Mouse (Mus musculus) kidney, postnatal 36 days (tissue): ENCODE measurements around the gene Dlk2.

ENCODE experiments used
- DNase-seq, 2 experiments: peaks; one replicate each; pipeline ENCODE4 v3.0.0; 2021 to 2022; ENCODE audit warnings: mixed read lengths in 2 of 2

Dlk2 gene

DNA sequence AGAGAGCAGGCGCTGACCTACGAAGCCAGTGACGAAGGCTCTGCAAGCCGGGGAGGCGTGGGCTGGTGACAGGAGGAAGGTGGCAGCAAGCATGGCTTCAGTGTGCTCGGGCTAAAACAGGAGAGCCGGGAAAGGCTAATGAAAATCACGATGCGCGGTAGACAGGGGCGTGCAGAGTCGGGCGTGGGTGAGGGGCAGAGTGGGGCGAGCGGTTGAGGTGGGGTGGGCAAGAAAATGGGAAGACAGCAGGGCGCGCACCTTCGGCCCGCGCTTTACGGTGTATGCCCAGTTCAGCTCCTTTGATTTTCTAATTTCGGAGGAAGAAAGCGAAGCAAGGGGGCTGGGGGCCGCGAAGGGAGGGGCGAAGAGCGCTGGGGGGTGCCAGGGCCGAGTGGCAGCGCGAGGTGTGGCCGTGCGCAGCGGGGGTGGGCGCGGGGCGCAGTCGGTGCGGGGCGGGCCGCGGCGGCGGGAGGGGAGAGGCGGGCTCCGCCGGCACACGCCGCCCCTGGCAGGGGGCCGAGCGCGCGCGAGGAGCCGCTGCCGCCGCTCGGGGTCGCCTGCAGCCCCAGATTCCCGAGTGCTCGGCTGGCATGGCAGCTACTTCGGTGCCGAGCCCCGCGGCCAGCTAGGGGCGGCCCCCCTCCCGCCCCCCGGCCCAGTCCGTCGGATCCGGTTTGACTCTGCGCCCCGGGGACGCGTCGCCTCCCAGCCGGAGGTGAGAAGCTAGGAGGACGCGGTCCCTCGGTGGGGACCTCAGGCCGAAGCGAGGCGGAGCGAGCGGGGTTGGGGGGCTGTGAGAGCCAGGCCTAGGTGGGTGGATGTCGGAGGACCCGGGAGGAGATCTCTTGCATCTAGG, at the start of gene Dlk2:
Dlk2 (plus strand) TSS at position 58 of the 856 bp plus-strand sequence.
- DNase-seq = peak in 1 of 2 experiments; percentile 36

DNA sequence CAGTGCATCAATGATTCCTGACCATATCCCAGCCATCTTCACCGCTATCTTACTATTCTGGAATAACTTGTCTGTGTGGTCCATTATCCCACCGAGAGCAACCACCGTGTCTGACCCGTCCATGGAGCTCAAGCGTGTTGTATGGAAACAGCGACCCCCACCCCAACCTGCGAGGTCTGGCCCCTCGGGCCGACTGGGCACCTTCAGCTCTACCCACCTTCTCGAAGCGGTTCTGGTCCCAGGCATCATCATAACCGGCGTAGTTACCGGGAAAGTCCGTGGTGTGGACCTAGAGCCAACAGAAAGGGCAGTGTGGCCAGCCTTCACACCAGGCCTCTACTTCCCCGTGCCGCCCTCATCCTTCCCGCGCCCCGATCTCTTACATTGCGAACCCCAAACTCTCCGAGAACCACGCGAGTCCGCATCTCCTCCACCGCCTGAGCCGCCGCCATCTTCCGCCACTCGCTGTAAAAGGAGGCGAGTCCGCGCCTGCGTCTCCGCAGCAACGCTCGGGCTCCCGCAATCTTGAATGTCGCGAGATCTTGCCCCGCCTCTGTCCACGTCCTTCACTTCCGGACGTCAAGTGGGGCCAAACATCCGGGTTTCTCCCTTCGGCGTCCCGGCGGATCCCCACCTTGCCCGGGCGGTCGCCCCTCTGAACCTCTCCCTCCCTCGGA, 49.6 kb upstream of the Dlk2 start, which contains the start of the genes Polr1c and Yipf3:
Polr1c (minus strand) TSS at position 543 of the 677 bp plus-strand sequence.
Yipf3 (plus strand) TSS at position 569 of the 677 bp plus-strand sequence.
- DNase-seq = peak; percentile 98

DNA sequence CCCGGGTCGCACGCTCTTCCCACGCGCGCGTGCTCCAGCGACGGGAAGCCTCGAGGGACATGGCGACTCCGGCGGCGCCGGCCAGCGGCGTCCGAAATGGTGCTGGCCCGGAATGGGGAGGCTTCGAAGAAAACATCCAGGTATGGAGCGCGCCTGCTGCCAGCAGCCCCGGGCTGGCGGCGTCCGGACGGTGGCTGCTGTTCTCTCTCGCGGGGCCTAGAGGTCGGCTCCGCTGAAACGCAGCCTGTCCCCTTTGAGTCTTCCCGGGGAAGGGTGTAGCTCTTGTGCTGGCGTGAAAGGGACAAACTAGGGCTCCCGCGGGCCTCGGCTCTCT, 49.1 kb upstream of the Dlk2 start:
- DNase-seq = no peak

DNA sequence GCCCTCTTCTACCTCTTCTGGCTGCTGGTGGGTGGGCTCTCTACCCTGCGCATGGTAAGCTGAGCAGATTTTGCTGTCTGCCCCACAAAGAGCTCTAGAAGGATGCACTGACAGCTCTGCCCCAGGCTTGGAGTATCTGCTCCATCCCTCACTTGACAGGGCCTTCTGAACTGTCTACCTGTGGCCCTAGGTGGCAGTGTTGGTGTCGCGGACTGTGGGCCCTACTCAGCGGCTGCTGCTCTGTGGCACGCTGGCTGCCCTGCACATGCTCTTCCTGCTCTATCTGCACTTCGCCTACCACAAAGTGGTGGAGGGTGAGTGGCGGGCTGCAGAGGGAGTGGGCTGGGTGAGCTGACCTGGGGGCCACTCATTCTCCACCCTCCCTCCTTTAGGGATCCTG, 46.0 kb upstream of the Dlk2 start:
- DNase-seq = peak in 1 of 2 experiments; percentile 42

DNA sequence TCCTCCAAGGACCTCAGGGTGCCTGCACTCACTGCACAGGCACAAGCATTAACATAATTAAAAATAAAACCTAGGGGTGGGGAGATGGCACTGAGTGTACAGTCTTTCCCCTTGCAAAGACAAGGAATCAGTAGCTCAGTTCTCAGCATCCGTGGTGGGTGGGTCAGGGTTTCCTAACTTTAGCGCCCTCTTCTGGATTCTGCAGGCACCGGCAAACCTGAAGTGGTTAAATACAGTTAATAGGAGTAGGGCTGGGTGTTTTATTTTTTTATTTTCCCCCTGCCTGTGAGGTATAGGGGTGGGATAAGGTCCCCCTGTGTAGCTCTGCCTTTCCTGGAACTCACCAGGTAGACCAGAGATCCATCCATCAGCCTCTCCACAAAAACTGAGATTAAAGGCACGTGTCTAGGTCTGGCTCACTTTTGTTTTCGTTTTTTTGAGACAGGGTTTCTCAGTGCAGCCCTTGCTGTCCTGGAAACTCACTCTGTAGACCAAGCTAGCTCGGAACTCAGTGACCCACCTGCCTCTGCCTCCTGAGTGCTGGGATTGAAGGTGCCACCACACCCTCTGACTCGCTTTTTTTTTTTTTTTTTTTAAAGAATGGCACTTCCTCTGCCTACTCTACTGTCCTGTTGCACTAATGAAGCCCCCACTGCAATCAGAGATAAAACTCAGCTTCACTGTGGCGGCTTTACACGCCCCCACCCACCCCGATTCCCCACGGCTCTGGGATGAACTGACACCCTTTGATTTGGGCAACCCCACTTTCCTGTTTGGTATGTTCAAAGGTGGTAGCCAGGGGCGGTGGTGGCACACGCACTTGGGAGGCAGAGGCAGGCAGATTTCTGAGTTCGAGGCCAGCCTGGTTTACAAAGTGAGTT, 44.4 kb upstream of the Dlk2 start:
- peak; percentile 45 to 60 for DNase-seq

DNA sequence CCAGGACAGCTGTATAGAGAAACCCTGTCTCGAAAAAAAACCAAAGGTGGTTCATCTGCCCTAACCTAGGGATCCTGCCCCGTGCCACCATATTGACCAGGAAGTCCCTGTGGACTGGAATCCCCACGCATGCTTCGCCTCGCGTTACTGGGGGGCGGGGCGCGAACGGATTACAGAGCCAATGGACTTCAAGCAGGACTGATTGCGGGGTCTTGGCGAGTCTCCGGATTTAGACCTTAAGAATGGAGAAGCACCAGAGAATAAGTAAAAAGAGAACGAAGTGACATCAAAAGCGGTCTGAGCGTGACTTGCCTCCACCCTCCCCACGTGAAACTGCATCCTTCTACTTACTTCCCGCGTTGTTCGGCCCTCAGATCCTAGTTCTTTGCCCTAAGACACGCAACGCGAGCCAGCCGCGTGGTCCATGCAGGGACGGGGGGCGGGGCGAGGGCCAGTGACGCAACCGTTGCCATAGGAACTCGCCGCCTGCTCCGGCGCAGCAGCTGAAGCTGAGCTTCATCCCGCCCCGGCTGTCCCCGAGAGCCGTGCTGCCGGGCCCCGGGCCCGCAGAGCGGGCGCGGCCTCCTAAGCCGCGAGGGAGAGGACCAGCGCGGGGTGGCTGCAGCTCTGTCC, 43.7 kb upstream of the Dlk2 start, which contains the start of gene Lrrc73:
Lrrc73 (plus strand) TSS at position 80 of the 633 bp plus-strand sequence.
- DNase-seq = peak; percentile 94 to 98

DNA sequence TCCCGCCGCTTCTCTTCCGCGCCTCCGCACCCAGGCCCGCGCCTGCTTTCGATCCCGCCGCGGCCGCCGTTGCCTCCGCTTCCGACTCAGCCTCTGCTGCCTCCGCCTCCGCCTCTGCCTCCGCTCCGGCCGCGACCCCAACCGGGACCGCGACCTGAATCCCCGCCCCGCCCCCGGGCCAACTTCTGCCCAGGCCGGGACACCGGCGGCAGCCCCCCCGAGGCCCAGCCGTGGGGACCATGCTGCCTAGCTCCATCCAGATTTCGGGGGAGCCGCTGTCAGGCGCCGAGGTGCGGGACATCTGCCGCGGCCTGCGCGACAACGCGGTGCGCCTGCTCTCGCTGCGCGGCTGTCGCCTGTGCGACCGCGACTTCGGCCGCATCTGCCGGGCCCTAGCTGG, 43.1 kb upstream of the Dlk2 start:
- no peak for DNase-seq

DNA sequence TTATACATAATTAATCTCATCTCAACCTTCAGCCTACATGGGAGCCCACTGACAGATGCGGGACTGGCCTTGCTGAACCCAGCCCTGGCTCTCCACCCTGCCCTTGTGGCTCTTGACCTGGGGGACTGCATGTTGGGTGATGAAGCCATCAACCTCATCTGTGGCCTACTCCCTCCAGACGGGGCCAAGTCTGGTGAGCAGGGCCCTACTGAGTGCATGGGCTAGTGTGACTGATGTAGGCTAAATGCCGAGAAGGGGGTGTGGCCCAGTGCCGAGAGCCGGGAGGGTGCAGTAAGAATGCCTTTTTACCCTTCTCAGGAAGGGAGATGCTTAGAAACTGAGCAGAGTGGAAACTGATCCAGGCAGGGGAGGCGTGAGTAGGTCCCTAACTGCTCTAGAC, 42.1 kb upstream of the Dlk2 start:
- DNase-seq = no peak

DNA sequence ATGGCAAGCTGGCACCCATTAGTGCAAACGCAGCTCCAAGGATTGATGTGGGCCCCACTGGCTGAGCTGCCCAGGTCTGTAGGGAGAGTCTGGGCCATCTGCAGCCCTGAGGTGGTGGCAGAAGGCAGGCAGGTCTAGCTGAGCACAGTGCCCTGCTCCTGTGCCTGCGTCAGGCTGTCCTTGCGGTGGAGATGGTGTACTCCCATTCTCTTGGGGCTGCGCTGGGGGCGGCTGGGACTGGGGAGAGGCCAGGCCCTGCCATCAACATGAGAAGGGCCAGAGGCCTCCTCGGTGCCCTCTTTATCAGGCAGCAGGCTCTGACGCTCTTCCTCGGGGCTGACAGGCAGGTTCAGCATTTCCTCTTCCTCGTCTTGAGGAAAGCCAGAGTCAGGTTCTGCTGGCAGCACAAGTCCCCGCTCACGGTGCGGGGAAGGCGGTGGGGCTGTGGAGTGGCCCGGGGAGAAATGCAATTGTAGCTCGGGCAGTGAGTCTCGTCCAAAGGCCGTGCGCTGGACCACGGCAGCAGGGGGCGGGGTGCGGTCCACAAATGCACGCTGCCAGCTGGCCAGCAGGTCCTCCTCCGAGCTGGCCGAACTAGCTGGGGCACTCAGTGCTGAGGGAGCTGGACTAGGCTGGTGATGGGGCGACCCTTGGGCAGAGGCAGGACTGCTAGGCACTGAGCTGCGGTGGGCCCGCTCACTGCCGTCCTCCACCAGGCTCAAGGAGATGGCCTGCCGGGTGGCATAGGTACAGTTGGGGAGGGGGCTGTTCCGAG, 38.8 kb upstream of the Dlk2 start:
- DNase-seq = peak; percentile 42 to 74

DNA sequence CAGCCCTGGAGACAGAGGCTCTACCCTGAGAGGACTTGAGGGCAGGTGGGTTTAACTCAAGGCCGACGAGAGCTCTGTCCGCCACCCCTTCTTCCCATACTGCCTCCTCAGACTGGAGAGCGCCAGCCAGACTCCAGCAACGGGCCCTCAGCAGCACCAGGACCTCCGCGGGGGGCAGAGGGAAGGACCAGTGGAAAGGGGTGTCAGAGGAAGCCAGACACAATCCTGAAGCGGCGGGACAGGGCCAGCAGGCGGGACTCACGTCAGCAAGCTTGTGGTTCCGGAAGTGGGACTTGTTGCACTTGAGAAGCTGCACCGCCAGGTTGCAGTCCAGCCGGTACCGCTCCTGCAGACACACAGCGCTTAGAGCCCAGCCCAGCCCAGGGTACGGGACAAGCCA, 37.5 kb upstream of the Dlk2 start:
- DNase-seq = no peak

DNA sequence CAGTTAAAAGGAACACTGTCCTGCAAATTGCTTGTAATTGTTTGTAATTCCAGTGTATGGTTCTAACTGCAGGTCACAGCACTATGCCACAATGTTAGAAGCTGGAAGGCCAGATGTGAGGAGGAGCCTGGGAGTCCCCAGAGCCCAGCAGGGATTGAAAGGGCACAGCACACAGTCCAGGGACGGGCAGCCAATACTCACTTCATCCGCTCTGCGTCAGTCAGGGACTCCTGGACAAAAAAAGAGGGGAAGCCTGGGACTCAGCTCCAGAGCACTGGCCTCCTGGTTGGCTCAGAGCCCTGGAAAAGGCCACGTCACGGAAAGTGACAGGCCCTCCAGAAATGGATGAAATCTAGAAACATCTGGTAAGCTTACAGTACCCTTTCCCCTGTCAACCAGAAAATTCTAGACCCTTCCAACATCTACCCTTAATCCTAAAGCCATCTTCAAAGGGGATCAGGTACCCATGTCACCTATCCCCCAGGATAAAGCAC, 35.0 kb upstream of the Dlk2 start:
- no peak for DNase-seq

DNA sequence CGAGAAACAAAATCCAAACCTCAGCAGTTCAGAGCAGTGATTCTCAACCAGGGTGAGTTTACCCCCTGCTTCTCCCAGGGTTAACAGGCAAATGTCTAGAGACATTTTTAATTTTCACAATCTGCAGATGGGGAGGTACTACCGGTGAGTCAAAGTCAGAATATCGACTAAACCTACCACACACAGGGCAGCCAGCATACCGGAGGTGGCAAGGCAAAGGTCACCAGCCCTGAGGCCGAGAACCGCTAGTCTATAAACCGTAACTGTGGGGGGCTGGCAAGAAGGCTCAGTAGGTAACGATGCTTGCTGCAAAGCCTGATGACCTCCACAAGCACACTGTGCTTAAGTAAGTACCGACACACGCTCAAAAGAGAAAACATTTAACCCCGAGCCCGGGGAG, 31.7 kb upstream of the Dlk2 start:
- DNase-seq = no peak

DNA sequence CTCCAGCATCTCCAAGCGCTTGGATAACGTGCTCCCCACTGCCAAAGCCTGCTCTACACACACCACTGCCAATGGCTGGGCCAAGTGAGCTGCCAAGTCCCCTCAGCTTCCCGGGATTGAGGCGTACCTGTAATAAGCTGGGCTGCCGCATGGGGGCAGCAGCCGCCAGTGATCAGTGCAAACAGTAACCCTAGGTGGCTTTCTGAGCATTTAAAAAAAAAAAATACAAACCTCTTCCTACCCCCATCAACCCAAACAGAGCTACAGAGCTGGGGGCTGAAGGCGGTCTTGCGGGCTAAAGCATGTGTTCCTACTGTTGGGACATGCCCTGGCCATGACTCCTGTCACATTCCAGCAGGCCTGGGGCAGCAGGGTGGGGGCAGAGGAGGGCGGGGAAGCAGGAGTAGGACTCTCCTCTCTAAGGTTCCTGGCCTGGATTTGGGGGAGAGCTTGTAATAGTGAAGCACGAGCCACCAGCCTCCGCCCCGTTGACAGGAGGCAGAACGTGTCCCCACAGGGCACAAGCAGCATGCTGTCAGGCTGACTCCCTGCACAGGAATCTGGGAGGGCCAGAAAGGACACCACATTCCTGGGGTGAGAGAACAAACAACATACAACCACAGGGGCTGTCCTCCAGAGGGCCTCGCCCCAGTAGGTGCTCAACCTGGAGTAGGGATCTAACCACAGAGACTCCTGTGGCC, 31.2 kb upstream of the Dlk2 start:
- DNase-seq = peak; percentile 69 to 89

DNA sequence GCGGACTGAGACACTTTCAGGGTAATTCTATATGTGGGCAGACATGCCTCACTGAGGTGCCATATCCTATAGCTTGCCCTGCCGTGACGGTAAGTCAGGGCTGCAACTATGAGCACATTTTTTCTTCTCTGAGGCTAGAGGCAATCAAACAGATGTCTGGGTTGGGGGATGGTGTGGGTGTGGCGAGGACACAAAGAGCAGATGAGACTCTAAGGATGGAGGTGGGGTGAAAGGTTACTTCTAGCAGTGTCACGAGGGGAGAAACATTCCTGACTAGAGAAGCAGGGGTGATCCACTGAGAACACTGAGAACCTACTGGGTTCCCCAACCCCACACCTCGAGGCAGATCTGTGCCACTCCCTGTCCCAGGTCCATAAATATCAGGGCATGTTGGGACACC, 30.2 kb upstream of the Dlk2 start:
- no peak for DNase-seq

DNA sequence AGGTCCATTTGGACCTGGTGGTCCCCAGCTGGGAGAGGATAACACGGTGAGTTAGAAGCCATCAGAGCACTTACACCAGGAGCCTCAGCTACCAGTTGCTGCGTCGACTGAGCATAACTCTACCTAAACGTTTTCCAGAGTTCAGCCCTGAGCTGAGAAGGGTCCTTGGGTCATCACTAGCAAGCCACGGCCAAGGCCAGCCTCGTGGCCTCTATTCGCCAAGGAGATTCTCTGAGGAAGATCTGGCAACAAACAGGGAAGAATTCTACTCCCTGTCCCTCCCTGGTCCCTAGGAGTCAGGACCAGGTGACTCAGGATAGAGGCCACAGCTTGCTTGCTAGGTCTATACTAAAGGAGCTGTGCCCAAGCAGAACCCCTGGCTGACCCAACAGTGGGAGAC, 29.7 kb upstream of the Dlk2 start:
- DNase-seq = no peak

DNA sequence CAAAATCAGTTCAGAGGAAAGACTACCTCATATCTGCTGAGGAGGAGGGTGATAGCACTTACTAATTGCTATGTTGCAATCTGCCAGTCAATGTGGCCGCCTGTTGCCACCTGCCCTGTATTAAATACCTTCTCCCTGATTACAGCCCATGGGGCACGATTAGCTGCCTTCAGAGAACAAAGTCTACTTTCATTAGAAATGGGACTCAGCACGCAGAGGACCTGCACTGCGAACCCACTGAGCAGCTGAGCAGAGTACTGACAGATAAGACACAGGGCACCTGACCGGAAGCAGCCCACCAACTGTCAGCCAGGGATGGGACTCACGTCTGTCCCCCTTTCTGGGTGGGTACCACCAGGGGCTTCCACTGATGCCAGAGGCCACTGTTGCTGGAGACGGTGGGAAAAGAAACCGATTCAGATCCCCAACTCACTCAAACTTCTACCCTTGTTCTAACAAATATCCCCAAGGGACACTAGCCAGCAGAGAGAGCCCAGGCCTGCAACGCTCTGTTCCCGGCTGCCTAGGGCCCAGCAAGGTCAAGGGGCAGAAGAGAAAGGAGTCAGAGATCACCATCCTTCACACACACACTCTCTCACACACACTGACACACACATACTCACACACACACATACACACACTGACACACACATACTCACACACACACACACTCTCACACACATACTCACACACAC, 29.0 kb upstream of the Dlk2 start:
- DNase-seq = no peak

DNA sequence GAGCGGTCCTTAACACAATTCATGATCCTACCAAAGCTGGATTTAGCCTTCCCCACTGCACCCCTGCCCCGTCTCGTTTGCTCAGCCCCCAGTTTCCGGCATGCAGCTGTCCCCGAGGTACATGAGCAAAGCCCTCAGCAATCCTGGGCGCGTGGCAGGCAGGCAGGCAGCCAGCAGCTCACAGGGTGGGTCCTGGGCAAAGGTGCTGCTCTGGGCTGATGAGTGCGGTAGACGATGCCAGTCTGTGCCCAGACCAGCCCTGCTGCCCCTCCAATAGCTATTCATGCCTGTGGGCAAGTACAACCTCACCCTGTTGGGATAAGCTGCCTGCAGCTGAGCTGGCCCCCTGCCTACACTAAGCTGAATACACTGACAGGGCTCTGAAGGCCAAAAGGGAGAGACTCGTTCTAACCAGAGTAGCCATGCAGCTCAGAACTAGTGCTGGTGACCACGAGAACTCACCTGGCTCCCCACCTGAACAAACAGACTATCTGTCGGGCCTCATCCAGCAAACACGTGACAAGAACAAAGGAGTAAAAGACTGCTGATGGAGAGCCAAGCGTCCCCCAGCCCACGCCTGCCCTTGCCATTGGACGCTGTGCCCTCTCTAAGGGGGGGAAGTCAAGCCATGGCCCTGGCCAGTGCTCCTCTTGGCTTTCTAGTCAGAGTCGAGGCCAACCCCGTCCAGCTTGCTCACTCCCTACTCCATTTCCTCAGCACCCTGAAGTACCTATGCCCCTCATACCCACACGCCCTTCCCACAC, 27.3 kb upstream of the Dlk2 start:
- DNase-seq = peak; percentile 71 to 81

DNA sequence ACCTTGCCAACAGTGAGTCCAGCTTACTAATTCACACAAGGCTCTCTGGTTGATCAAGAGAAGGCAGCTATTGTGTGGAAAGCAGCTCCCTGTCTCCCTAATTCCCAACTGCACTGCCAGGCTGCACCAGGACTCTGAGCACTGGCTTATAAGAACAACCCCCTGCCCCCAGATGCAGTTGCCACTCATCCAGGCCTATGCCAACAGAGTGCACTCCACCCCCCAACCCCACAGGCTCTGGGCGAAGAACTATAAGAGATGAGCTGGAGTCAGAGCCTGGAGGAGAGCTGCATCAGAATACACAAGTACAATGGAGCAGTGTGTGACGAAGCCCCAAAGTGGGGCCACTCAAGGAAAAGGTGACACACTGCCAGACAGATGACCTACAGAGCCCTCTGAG, 25.2 kb upstream of the Dlk2 start:
- no peak for DNase-seq

DNA sequence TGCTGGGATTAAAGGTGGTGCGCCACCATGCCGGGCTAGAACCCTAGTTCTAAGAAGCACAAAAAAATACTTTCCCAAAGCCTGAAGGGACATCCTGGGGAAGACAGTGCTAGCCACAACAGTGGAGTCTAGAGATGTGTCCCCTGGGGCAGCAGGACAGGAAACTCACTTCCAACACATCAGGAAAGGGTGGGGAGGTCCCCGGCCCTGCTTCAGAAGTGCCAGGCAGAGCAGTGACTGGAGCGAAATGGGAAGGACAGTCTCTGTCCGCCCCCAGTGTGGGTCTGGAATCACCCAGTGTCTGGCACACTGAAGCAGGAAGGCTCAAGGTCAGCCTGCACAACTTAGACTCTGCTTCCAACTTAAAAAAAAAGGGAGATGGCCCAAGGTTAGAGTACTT, 24.5 kb upstream of the Dlk2 start:
- peak; percentile 70 to 76 for DNase-seq
